Mouse (Mus musculus) hindbrain, postnatal 0 days (tissue): ENCODE data around the gene Alppl2. TPM values are rescaled to one million over a fixed set of nuclear protein-coding genes. Genes with fewer than 3 reads are reported as not detected.

Experiments
- ATAC-seq: fragments of 200-750 bp; cut with Nextera tagmentation; 2 replicates; pipeline ENCODE4 v1.8.0; 2017; ENCODE audit warnings: mild to moderate bottlenecking, moderate TSS enrichment, moderate library complexity
- DNase-seq: peaks from one replicate; pipeline ENCODE4 v3.0.0-alpha.2; 2015; ENCODE audit warnings: low spot score
- H3K27ac ChIP-seq: fragments of 300-500 bp; sonication (generic); 2 replicates; pipeline ENCODE4 v1.5.1; 2014; ENCODE audit warnings: mild to moderate bottlenecking
- H3K27me3 ChIP-seq: fragments of 300-500 bp; sonication (generic); 2 replicates; pipeline ENCODE4 v1.6.1; 2014; ENCODE audit warnings: low read length, mixed read lengths; ENCODE audit not compliant: insufficient read depth
- H3K36me3 ChIP-seq: fragments of 300-500 bp; sonication (generic); 2 replicates; pipeline ENCODE4 v1.6.1; 2014; ENCODE audit warnings: low read length, mixed read lengths; ENCODE audit not compliant: insufficient read depth
- H3K4me1 ChIP-seq: fragments of 300-500 bp; sonication (generic); 2 replicates; pipeline ENCODE4 v1.6.1; 2014; ENCODE audit warnings: antibody characterized with exemption, low read length, mixed read lengths; ENCODE audit not compliant: insufficient read depth
- H3K4me2 ChIP-seq: fragments of 300-500 bp; sonication (generic); 2 replicates; pipeline ENCODE4 v1.6.1; 2014; ENCODE audit warnings: low read depth, mild to moderate bottlenecking, low read length, moderate library complexity, mixed read lengths
- H3K4me3 ChIP-seq: fragments of 300-500 bp; sonication (generic); 2 replicates; pipeline ENCODE4 v1.5.1; 2014; ENCODE audit warnings: low read length
- H3K9ac ChIP-seq: fragments of 300-500 bp; sonication (generic); replicated peaks from 2 replicates; pipeline ENCODE4 v1.6.1; 2014; ENCODE audit warnings: mild to moderate bottlenecking, low read length, moderate library complexity, mixed read lengths
- H3K9me3 ChIP-seq: fragments of 300-500 bp; sonication (generic); 2 replicates; pipeline ENCODE4 v1.6.1; 2016; ENCODE audit warnings: low read length, mixed read lengths
- CTCF ChIP-seq: IDR thresholded peaks from 2 replicates; pipeline ENCODE4 v1.5.1; 2016; ENCODE audit warnings: antibody characterized with exemption, control low read depth, low read depth
- WGBS: fragments of 180-500 bp; shearing (Covaris S2); extraction: QIAGEN DNeasy Blood & Tissue Kit; methylation state at CpG from one replicate; pipeline ENCODE4 v1.1.7; 2014; 5-methylcytosine and 5-hydroxymethylcytosine counted together
- polyA plus RNA-seq: library from polyadenylated mRNA; unstranded; fragments of >200 nt; fragmentation: Nextera tagmentation; extraction: Ambion mirVana; gene quantifications from 2 replicates; pipeline ENCODE4 v1.2.1, GENCODE M21; 2015
- total RNA-seq: library from RNA; depleted of rRNA; stranded (reverse); fragments of >200 nt; gene quantifications from 2 replicates; pipeline ENCODE4 v1.2.3, GENCODE M21; 2014; rRNA removed

The Alppl2 gene
- total RNA-seq, result not detected in 2 replicates
- polyA plus RNA-seq, result not detected in 2 replicates

DNA sequence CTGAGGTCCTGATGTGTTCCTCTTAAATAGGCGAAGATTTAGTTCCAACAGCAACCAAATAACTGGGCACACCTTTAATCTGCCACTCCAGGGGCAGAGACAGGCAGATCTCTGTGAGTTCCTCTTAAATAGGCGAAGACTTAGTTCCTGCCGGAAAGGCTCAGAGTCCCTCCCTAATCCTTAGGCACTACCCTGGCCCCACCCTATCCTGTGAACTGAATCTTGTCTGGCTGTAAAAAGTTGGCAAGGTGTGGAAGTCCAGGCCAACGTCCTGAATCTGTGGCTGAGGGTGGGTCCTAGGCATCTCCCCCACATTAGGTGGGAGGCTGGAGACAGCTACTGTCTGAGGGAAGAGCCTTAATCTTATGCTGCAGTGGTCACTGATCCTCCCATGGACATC, at the start of gene Alppl2:
Alppl2 (minus strand) TSS at position 101 of the 400 bp plus-strand sequence.
- no peak for DNase-seq
- TF ChIP-seq CTCF, result no peak
- WGBS, result 84% methylated on average over 4 of the region's 4 CpGs
- Histone ChIP-seq H3K4me1 (no peaks in the 10 kb centered on the region), H3K27me3 (no peaks in the 10 kb centered on the region), H3K9me3 (no peaks in the 10 kb centered on the region), H3K36me3 (no peaks in the 10 kb centered on the region), H3K27ac (no peak within 1 kb of the TSS), H3K4me2 (no peak within 1 kb of the TSS), H3K4me3 (no peak within 1 kb of the TSS), H3K9ac (no peak within 1 kb of the TSS)
- no peak for ATAC-seq

DNA sequence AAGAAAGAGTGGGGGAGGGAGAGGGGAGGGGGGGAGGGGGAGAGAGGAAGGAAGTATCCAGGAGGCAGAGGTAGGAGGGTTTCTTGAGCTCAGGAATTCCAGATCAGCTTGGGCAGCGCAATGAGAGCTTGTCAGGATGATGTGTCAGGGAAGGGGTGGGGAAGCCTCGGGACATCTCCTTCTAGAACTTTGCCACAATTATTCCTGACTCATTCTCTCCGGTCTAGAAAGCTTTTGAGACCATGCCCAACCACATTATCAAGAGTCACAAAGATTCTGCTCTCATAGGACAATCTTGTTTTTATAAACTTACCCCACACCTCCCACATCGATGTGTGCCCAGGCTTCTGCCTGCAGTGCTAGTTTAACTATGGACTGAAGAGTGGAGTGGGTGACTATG, 42.1 kb upstream of the Alppl2 start:
- Histone ChIP-seq H3K36me3 (no peaks in the 10 kb centered on the region), H3K9ac (no peak overlapping the region), H3K4me1 (no peaks in the 10 kb centered on the region), H3K27ac (no peak overlapping the region), H3K27me3 (peaks cover 14% of the 10 kb centered on the region; the same call in 1 of the 2 replicates), H3K4me3 (no peak overlapping the region), H3K4me2 (no peak overlapping the region), H3K9me3 (no peaks in the 10 kb centered on the region)
- 90% methylated on average over 4 of the region's 4 CpGs for WGBS
- DNase-seq, result no peak
- ATAC-seq, result no peak
- TF ChIP-seq CTCF, result no peak

DNA sequence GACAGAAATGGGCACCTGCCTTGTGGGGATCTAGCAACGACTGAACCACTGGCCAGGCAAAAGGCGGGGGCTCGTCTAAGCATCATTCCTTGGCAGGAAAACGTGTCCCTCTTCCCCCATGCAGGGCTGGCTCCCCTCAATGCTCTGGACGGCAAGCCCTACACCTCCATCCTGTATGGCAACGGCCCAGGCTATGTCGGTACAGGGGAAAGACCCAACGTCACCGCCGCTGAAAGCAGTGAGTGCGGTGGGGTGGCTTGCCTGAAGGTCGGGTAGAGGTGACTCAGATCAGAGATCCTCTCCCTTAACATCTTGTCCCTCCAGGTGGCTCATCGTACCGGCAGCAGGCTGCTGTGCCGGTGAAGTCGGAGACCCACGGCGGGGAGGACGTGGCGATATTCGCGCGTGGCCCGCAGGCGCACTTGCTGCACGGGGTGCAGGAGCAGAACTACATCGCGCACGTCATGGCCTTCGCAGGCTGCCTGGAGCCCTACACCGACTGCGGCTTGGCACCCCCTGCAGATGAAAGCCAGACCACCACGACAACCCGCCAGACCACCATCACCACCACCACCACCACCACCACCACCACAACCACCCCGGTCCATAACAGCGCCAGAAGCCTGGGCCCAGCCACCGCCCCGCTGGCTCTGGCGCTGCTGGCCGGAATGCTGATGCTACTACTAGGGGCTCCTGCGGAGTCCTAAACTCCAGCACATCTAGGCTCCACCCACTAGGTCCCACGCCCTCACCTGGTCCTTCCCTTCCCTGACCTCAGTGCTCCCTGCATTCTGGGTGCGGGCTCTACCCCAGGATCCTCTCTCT, 37.7 kb upstream of the Alppl2 start:
- H3K36me3 ChIP-seq, result no peaks in the 10 kb centered on the region
- no peak overlapping the region for H3K27ac ChIP-seq
- no peaks in the 10 kb centered on the region for H3K9me3 ChIP-seq
- DNase-seq (peak; percentile 7), ATAC-seq (peak; percentile 78)
- peak overlapping the region; percentile 19; the same call in 1 of the 2 replicates for H3K4me3 ChIP-seq
- WGBS, result 10% methylated on average over 43 of the region's 43 CpGs
- peak overlapping the region; percentile 43 for H3K4me2 ChIP-seq
- peaks cover 18% of the 10 kb centered on the region; the same call in 1 of the 2 replicates for H3K27me3 ChIP-seq
- peak overlapping the region; percentile 30; the same call in 1 of the 2 replicates for H3K9ac ChIP-seq
- no peaks in the 10 kb centered on the region for H3K4me1 ChIP-seq
- no peak for TF ChIP-seq CTCF

DNA sequence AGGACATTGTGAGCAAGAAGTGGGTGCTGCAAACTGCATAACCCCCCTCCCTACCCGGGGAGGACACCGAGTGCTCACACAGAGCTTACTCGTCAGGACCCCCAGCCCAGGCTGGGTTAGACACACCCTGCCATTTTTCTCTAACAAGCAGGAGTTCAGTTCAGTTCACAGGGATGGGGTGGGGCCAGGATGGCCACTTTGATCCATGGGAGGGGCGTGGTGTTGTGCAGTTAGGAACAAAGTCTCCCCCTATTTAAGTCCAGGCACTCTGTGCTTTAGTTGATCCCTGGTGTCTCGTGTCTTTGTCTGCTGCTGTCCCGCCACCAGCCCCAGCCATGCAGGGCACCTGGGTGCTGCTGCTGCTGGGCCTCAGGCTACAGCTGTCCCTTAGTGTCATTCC, 34.9 kb upstream of the Alppl2 start, which contains the start of gene Akp3:
Akp3 (plus strand) TSS at position 301 of the 400 bp plus-strand sequence.
- Histone ChIP-seq H3K9ac (no peak within 1 kb of the TSS), H3K9me3 (no peaks in the 10 kb centered on the region), H3K4me1 (no peaks in the 10 kb centered on the region), H3K4me3 (no peak within 1 kb of the TSS), H3K4me2 (no peak within 1 kb of the TSS), H3K36me3 (no peaks in the 10 kb centered on the region), H3K27ac (no peak within 1 kb of the TSS), H3K27me3 (peaks cover 18% of the 10 kb centered on the region; the same call in 1 of the 2 replicates)
- DNase-seq (no peak), ATAC-seq (no peak)
- TF ChIP-seq CTCF, result no peak
- WGBS, result 87% methylated on average over 6 of the region's 6 CpGs

DNA sequence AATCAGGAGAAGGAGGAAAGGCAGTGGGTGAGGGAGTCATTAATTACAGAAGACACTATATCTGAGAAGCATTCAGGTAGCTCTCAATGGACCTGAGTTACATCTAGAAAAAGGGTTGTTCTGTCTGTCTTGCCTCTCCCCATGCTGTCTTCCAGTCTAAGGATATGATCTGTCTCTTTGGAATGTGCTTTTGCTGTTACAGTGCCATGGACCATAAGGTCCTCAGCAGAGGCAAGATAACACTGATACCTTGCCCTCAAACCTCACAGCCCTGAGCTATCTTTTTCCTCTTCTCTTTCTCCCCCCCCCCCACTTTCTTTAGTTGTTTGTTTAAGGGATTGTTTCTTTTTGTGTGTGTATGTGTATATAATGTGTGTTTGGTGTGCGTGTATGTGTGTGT, 25.1 kb upstream of the Alppl2 start:
- Histone ChIP-seq H3K4me1 (no peaks in the 10 kb centered on the region), H3K4me3 (no peak overlapping the region), H3K4me2 (no peak overlapping the region), H3K27me3 (no peaks in the 10 kb centered on the region), H3K36me3 (no peaks in the 10 kb centered on the region), H3K9ac (no peak overlapping the region), H3K9me3 (no peaks in the 10 kb centered on the region), H3K27ac (no peak overlapping the region)
- ATAC-seq, result no peak
- WGBS, result 93% methylated on average over 1 of the region's 1 CpGs
- no peak for DNase-seq
- no peak for TF ChIP-seq CTCF

DNA sequence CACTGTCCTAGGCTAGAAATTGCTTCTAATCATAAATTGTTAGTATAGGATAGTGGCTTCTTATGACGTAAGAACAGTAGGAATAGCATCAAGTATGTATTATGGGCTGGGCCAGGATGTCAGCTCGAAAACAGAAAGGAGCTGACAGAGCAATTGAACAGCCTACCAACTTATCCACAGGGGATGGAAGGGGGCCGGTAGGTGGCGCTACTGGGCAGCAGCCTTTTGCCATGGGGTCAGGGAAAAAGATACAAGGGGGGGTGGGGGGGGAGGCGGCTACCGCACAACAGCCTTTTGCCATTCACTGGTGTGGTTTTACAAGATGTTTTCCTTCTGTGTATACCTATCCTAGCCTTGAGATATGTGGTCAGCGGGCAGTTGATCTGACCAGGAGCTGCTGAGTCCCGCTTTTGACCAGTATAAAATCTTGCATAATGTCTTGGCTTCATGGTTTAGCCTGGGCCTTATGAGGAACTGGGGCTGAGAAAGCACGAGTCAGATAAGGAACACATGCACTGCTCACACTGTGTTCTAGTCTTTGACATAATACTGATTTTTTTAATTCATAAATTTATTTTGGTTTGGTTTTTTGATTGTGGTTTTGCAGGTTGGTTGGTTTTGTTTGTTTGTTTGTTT, 22.1 kb upstream of the Alppl2 start:
- Histone ChIP-seq H3K9me3 (no peaks in the 10 kb centered on the region), H3K27ac (no peak overlapping the region), H3K36me3 (no peaks in the 10 kb centered on the region), H3K27me3 (no peaks in the 10 kb centered on the region), H3K4me1 (no peaks in the 10 kb centered on the region), H3K4me3 (no peak overlapping the region), H3K4me2 (no peak overlapping the region), H3K9ac (no peak overlapping the region)
- WGBS, result 41% methylated on average over 9 of the region's 9 CpGs
- peak; percentile 18 for DNase-seq
- peak; percentile 48 for TF ChIP-seq CTCF
- no peak for ATAC-seq

DNA sequence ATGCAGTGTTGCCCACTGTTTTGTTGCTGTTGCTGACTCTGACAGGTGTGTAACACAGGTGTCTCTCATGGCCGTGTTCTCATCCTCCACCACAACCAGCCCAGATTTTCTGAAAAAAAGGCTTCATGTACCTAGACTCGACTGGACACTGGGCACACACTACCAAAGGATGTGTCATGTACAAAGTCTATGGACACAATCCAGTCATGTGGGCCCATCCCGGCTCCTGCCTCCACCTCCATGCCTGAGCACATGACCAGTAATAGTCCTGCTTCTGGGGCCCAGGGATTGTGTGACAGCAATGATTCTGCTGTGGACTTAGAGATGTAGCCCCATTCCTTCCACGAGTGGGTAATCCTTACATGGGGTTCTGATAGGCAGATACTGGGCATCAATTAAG, 18.8 kb upstream of the Alppl2 start:
- H3K27me3 ChIP-seq, result no peaks in the 10 kb centered on the region
- DNase-seq (no peak), ATAC-seq (no peak)
- H3K9me3 ChIP-seq, result no peaks in the 10 kb centered on the region
- no peak overlapping the region for H3K4me2 ChIP-seq
- WGBS, result 85% methylated on average over 4 of the region's 4 CpGs
- no peaks in the 10 kb centered on the region for H3K36me3 ChIP-seq
- no peak overlapping the region for H3K27ac ChIP-seq
- no peak overlapping the region for H3K9ac ChIP-seq
- no peak for TF ChIP-seq CTCF
- no peaks in the 10 kb centered on the region for H3K4me1 ChIP-seq
- H3K4me3 ChIP-seq, result no peak overlapping the region
